Mouse (Mus musculus): ENCODE results near the gene Amdhd2. TPM values are rescaled to one million over a fixed set of nuclear protein-coding genes. Genes with fewer than 3 reads are reported as not detected.
"Not testable (repeated sequence)": the region's sequence is repeated elsewhere in the genome, so short reads cannot be mapped to it uniquely, and the experiment has no call there.

The Amdhd2 gene
- total RNA-seq, 2 experiments from 2014 or later: 10.8 to 15.0 TPM

DNA sequence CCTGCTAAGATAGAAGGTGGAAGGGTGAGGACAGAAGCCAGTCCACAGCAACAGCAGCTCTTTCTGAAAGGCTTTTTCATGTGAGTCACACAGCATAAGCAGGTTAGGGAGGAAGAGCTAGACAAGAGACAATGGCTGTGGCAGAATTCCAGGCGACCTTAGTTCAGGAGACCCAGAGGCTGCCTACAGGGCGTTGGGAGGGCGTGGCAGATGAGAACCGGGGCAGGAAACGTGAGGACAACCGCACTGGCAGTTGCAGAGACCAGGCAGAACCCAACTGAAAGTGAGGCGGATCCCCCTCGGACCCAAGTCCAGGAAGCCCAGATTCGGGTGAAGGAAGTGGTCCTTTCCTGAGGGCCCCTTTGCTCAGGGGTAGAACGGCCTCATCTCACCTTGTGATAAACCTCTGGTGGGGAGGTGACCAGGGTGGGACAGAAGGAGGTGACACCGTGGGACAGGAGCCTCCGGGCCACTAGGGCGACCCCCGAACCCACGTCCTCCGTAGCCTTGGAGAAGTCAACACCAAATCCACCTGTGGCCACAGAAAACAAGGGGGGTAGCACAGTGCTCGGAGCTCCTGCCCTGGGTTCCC lies 886 bp downstream of the Amdhd2 start:
- DNase-seq: peak in 1 of 2 experiments; percentile 19
- intact Hi-C loops (cut with DNase I): no loop called here

GRCm38 (mm10) chr17:24161466-24161865 lies 2.1 kb downstream of the Amdhd2 start:
- no peak for DNase-seq
- intact Hi-C loops (cut with DNase I): no loop called here

DNA sequence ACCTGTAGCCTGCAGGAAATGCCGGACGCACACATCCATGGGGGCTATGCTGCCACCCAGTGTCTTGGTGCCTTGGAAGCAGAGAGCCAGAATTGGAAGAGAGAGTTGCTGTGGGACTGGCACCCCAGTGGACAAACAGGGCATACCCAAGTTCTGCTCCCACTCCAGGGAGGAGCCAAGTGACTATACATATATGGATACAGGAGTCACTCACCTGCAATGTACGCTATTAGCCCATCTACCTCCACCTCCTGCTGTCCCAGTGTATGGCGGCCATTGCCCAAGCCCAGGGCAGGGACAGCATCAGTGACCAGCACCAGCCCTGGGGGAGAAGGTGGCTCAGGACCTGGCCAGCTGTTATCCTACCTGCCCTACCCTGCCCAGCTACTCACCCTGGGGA lies 6.0 kb downstream of the Amdhd2 start:
- intact Hi-C loops (cut with DNase I): no loop called here
- DNase-seq: no peak

DNA sequence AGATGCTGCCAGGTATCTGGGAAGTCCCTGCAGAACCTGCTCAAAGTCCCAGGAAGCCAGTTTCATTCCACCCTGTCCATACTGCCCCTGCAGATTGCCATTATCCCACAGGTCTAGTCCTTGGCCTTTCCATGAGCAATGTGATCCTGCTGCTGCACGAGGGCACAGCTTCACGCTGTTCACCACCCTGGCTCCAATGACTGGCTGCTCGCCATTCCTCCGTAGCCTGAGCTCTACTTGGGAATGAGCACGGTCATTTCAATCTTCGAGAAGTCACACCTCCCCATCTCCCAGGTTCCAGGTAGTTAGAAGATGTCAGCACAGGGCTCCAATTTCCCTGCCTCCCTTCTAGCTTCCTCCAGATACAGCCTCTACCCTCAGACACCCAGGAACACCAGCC lies 6.4 kb downstream of the Amdhd2 start:
- no peak for DNase-seq
- intact Hi-C loops (cut with DNase I): no loop called here

DNA sequence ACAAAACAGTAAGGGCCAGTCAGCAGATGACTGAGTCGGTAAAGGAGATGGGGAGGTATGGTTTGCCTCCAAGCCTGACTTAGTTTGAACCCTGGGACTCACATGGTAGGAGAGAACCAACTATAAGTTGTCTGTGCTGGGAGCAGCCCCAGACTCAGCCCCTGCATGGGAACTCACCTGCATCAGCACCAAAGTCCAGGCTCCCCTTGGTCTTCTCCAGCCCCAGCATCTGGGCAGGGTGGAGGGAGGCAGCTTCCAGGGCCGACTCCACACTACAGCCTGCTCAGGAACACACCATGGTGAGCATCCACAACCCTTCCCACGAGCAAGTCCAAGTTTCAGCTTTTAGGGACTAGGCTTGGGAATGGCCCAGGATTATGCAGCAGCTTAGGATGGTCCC lies 7.2 kb downstream of the Amdhd2 start:
- no peak for DNase-seq
- intact Hi-C loops (cut with DNase I): no loop called here

GRCm38 (mm10) chr17:24155742-24156141 lies 7.8 kb downstream of the Amdhd2 start:
- DNase-seq: no peak
- intact Hi-C loops (cut with DNase I): no loop called here

- no peak for DNase-seq
- intact Hi-C loops (cut with DNase I): loop anchor here (5.0 kb wide), 1 partner anchor 238 kb away; no protein-coding TSS in a partner anchor
Measured at GRCm38 (mm10) chr17:24154463-24154862, 9.1 kb downstream of the Amdhd2 start.

DNA sequence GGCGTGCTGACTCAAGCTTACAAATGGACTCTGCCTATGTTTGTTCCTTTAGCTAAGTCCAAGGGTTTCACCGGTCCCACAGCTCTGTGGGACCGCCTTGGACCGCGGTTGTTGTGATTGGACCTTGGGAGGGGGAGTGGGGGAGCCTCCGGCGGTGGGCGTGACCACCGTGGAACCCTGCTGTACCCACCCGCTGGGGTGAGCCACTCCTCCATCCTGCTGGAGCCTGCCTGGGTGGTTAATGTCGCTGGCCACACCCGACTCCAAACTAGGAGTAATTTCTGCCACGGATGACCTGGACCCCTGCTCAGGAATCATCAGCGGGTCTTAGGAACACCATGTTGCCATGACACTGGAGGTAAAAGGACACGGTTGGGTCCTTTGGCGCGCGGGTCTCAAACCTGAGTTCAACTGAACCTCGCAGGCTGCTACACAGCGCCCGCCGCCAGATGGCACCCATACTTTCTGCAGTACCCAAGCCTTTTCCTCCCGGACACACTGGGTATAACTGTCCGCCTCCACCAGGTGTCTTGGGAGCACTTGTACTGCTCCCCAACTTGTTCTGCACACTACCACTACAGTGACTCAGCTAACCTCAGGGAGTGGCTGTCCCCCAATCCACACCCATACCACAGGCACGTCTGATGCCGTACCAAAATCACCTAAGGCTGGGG lies 11.5 kb downstream of the Amdhd2 start:
- intact Hi-C loops (cut with DNase I): loop anchor here (5.0 kb wide), 1 partner anchor 240 kb away; no protein-coding TSS in a partner anchor
- DNase-seq: peak; percentile 75 to 79

DNA sequence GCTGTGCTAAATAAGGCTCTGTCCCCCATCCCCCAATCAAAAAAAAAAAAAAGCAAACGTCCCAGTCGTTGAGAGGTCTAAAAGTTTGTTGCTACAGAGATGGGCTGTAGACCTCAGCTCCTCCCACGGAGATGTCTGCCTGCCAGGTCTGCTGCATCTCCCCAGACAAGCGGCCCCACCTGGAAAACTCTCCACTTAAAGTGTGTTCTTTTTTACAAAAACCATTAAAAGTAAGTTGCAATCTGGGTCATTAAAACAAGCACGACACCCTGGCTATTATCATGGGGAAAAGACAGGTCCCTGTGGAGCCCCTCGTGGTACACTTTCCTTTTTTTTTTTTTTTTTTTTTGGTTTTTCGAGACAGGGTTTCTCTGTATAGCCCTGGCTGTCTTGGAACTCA lies 12.2 kb downstream of the Amdhd2 start:
- DNase-seq: no peak
- intact Hi-C loops (cut with DNase I): loop anchor here (5.0 kb wide), 1 partner anchor 241 kb away; no protein-coding TSS in a partner anchor

DNA sequence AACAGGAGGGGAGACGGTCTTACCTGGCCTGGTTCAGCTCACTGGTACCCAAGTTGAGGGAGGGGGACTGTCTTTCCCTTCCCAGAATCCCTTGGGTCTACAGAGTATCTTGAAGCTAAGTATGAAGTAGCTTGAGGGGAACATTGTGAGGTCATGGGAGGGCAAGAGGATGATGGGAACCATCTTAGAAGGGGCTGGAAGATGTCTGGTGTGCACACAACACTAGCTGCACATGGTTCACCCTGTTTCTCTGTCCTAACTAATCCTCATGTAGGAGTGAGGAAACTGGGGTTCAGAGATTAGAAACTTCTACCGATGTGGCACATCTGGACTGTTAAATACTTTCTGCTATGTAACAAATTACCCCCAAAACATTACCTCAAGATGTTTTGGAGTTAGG lies 12.7 kb downstream of the Amdhd2 start, which contains the start of gene Pdpk1:
Gene Pdpk1 (minus strand): TSS at position 101 of the 400 bp plus-strand sequence.
- intact Hi-C loops (cut with DNase I): loop anchor here (5.0 kb wide), 1 partner anchor 241 kb away; no protein-coding TSS in a partner anchor
- DNase-seq: no peak

DNA sequence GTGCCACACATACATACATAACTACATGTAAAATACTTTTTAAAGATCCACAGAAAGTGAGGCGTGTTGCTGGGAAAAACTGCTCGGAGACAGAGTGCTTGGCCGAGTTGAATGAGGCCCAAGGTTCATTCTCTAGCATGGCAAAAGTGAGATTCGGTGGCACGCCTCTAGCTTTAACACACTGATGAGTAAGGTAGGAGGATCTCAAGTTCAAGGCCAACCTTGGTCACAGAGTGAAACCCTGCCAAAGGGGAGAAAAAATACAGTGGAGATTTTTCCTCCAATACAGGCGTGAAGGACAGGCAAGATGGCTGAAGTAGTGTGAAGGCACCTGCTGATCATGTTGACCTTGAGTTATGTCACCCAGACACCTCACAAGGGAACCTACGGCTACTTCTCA lies 14.1 kb downstream of the Amdhd2 start:
- no peak for DNase-seq
- intact Hi-C loops (cut with DNase I): no loop called here

GRCm38 (mm10) chr17:24142897-24143296 lies 20.7 kb downstream of the Amdhd2 start:
- intact Hi-C loops (cut with DNase I): no loop called here

DNA sequence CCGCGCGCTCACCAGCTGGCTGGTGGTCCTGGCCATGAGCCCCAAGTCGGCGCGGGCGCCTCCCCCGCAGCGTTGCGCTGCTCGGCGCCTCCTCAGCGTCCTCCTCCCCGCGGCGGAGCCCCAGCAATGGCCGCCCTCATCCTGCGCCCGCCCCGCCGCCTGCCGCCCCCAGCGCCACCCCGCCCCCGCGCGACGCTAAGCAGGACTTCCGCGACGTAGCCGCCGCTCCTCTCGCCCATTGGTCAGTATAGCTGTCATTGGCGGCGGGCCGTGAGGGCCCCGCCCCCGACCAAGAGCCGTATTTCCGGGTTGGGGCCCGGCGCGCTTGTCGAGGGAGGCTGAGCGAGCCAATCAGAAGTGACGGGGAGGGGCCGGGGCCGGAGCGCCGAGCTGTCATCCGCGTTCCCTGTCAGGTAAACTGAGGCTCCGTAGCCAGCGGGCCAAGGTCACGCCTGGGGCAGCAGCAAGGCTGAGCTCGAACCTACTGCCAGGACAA lies 22.1 kb downstream of the Amdhd2 start:
- intact Hi-C loops (cut with DNase I): loop anchor here (2.0 kb wide), 1 partner anchor 69 kb away; the partner anchor contains the start of gene Kctd5
- peak; percentile 95 to 97 for DNase-seq

More at GRCm38 (mm10) chr17:24142897-24143296, 20.7 kb downstream of the Amdhd2 start:
- DNase-seq: no peak

DNA sequence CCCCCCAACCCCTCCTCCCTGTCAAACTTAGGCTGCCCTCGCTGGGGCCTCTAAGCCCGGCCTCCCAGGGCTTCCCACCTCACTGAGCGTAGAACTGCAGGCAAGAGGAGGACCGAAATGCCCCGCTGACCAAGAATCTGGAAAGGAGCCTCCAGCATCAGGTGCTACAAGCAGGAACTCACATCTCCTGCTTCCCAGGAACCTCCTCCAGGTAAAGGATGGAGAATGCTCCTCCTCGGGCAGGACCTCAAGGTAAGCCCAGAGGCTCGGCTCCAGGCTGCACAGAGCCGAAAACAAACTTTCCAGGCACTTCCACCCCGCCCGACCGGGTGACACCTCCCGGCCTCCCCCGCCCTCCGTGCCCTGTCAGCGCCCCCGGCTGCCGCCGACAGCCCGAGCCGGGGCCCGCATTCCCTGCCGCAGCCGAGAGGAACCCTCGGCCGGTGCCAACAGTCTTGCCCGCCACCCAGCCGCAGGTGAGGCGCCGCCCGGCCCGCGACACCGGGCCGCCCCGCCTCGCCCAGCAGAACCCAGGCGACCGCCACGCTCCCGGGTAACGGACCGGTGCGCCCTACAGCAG lies 22.6 kb downstream of the Amdhd2 start:
- intact Hi-C loops (cut with DNase I): loop anchor here (2.0 kb wide), 1 partner anchor 68 kb away; the partner anchor contains the start of gene Kctd5
- DNase-seq: no peak

DNA sequence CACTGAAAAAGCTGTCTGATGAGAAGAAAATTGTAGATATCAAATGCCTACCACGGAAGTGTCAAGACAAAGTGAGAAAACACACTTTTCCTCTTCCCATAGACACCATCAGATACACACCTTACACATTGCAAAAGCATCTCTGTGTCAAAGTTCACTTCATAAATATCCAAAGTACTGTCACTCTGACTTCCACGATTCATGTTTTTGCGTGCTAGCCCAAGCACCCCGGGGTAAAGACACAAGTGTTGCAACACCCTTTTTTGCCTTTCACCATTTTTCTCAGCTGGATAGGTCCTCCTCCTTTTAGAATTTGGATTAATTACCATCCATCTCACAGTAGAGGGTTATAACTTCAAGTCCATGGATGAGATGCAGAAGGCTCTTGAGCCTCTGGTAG lies 23.6 kb downstream of the Amdhd2 start:
- DNase-seq: no peak
- intact Hi-C loops (cut with DNase I): loop anchor here (2.0 kb wide), 1 partner anchor 67 kb away; the partner anchor contains the start of gene Kctd5

DNA sequence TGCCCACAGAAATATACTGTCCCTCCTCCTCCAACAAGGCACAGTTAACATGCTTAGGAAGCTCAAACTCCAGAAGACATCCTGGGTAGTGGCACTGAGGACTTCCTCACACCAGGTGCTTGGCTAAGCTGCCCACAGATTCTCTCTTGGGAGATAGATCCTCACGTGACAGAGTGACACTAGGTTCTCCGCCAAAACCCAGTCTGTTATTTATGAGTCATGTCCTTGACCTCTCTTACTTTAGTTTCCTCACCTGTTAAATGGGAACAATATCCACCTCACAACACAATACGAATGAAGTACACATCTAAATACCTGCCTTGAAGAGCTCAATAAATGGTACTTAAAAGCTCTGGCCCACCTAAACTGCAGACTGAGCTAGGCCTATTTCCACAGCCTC lies 24.3 kb downstream of the Amdhd2 start:
- DNase-seq: no peak
- intact Hi-C loops (cut with DNase I): no loop called here

DNA sequence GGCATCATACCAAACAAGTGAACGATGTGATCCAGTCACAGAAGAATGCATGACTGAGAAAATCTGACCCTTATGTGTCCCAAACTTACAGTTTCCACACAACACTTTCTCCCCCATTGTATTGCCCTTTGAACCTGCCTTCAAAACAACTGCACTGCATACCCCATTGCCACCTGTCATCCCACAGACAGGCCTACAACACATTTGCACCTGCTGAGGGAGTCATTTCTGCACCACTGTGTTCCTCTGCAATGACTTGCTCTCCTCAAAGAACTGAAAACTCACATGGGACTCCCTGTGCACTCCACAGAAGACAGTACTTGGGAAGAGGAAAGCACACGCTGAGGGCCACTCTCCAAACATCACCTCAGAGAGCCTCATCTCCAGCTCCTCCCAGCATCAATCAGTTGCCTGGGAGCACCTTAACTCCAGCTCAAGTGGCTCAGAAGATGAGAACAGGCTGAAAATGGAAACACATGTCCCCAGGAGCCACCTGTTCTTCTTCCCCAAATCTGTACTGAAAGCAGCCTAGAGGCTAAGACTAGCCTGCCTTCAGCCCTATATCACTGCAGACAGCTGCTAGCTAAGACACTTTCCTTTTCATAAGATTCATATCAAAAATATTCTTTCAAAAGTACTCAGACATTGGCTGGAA lies 26.2 kb downstream of the Amdhd2 start:
- no peak for DNase-seq
- intact Hi-C loops (cut with DNase I): no loop called here

DNA sequence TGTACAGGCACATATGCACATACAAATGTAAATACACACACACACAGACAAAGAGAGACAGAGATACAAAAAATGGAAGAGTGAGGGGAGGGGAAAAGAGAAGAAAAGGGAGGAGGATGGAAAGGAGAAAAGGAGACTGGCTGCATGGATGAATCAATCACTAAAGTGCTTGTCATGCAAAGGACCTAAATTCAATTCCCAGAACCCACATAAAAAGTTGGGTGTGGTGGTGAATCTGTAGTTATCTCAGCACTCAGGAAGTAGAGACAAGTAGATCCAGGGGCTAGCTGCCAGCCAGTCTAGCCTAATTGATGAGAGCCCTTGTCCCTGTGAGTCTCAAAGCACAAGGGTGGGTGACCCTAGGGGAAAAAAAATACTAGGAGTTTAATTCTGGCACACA lies 29.5 kb downstream of the Amdhd2 start:
- DNase-seq: no peak
- intact Hi-C loops (cut with DNase I): no loop called here

DNA sequence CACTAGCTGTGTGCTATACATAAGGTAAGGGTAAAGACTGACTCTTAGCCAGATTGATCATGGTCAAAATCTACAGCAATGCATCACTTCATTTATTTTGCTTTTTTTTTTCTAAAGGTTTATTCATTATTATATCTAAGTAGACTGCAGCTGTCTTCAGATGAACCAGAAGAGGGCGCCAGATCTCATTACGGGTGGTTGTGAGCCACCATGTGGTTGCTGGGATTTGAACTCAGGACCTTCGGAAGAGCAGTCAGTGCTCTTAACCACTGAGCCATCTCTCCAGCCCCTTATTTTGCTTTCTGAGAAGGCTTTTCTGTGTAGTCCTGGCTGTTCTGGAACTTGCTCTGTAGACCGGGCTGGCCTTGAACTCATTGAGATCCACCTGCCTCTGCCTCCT lies 30.6 kb downstream of the Amdhd2 start:
- DNase-seq; intact Hi-C loops (cut with DNase I): not testable (repeated sequence)

- intact Hi-C loops (cut with DNase I): no loop called here
- no peak for DNase-seq
Measured at GRCm38 (mm10) chr17:24131570-24131969, 32.0 kb downstream of the Amdhd2 start.

- DNase-seq; intact Hi-C loops (cut with DNase I): not testable (repeated sequence)
Measured at GRCm38 (mm10) chr17:24129246-24129645, 34.3 kb downstream of the Amdhd2 start.
